ENCODE assay signal across 10 mouse cellular contexts in the genomic region with DNA sequence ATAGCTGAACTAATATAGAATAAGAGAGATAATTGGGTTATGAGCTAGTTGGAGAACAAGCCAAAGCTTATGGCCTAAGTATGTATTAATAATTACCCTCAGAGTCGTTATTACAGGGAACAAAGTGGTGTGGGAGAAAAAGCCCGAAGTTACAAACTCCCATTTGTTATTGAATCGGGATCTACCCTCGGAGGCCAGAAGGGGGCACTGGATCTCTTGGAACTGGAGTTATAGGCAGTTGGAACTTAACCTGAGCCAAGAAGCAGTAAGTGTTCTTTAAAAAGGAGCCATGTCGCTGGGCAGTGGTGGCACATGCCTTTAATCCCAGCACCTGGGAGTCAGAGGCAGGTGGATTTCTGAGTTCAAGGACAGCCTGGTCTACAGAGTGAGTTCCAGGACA. TPM values are rescaled to one million over a fixed set of nuclear protein-coding genes. Genes with fewer than 3 reads are reported as not detected.
DNase-seq lines count a peak whose midpoint lies in the region; ATAC-seq and TF ChIP-seq lines count a peak whose summit lies in the region.
"Had no signal": no experiment of that assay in that cellular context is flagged by ENCODE, and none has a peak within 500 bp of the region (broad histone marks: within the 10 kb centered on the region; RNA-seq: fewer than 3 reads in every experiment).

No protein-coding gene starts in this region.

- H3K9me3 ChIP-seq in G1E (replicated peaks): peaks cover 5% of the 10 kb centered on the region; the same call in 1 of the 2 replicates
- no peaks in the 10 kb centered on the region for H3K9me3 ChIP-seq in limb, embryonic 14.5 days (ENCODE audit: control insufficient read depth, low read length)
- H3K9me3 ChIP-seq: embryonic facial prominence, embryonic 15.5 days; limb, embryonic 15.5 days had no signal

- peaks cover 24% of the 10 kb centered on the region for H3K27me3 ChIP-seq in G1E (ENCODE audit: insufficient read depth, low read length)
- peaks cover 39% of the 10 kb centered on the region for H3K27me3 ChIP-seq in limb, embryonic 14.5 days (ENCODE audit: control insufficient read depth, insufficient read depth, low read length)

- no peak overlapping the region for H3K9ac ChIP-seq in limb, embryonic 14.5 days (ENCODE audit: low read depth, low read length, severe bottlenecking)
- H3K9ac ChIP-seq: embryonic facial prominence, embryonic 15.5 days; limb, embryonic 15.5 days had no signal

- peak; percentile 14; the same call in 1 of the 2 replicates for TF ChIP-seq CTCF in G1E (IDR thresholded peaks at IDR 0.05; ENCODE audit: low read depth, low read length)

- no peak overlapping the region for H3K27ac ChIP-seq in limb, embryonic 14.5 days (replicated peaks; ENCODE audit: low read depth, low read length)
- H3K27ac ChIP-seq: embryonic facial prominence, embryonic 15.5 days; limb, embryonic 15.5 days had no signal

- H3K4me3 ChIP-seq in G1E (ENCODE audit: low read depth, low read length): no peak overlapping the region
- no peak overlapping the region for H3K4me3 ChIP-seq in limb, embryonic 14.5 days (replicated peaks; ENCODE audit: low read length)
- H3K4me3 ChIP-seq: embryonic facial prominence, embryonic 15.5 days; limb, embryonic 15.5 days had no signal

- no peak overlapping the region for H3K4me2 ChIP-seq in limb, embryonic 14.5 days (replicated peaks; ENCODE audit: low read depth, low read length, severe bottlenecking)
- H3K4me2 ChIP-seq: embryonic facial prominence, embryonic 15.5 days; limb, embryonic 15.5 days had no signal

- DNase-seq in layer of hippocampus, adult 11-12 months (ENCODE audit: low spot score): peak; percentile 59
- no peak for DNase-seq in layer of hippocampus, adult 8-10 months (ENCODE audit: low spot score in 2 of 2)
- no peak for DNase-seq in G1E (ENCODE audit: low spot score)
- DNase-seq in adrenal gland, adult 8-10 months: peak; percentile 22
- peak; percentile 9 for DNase-seq in fibroblast of lung, adult 2 months (ENCODE audit: low read depth)
- peak; percentile 47 for DNase-seq in limb, embryonic 14.5 days (ENCODE audit: low spot score)
- DNase-seq in right cerebral cortex, adult 2 months (ENCODE audit: low spot score in 2 of 2): peak; percentile 64 to 69
- no peak for DNase-seq in spleen, postnatal 4 days (ENCODE audit: low spot score in 2 of 2)

- no peaks in the 10 kb centered on the region; the same call in 1 of the 2 replicates for H3K4me1 ChIP-seq in G1E (ENCODE audit: insufficient read depth, low read depth, low read length)
- 0 out of 2 replicates have a peak, but pooled peaks cover 4% of the 10 kb centered on the region for H3K4me1 ChIP-seq in limb, embryonic 14.5 days (ENCODE audit: control insufficient read depth, insufficient read depth, low read length)

- 19% methylated on average over 5 of the region's 5 CpGs for WGBS in limb, embryonic 14.5 days

- ATAC-seq in G1E (ENCODE audit: extremely low read depth, insufficient number of reproducible peaks, low FRiP score, poor library complexity, severe bottlenecking): peak; percentile 34; the same call in 1 of the 2 replicates
- no peak for ATAC-seq in limb, embryonic 14.5 days (ENCODE audit: low FRiP score, low read depth)

- H3K36me3 ChIP-seq in G1E (replicated peaks): no peaks in the 10 kb centered on the region
- no peaks in the 10 kb centered on the region for H3K36me3 ChIP-seq in limb, embryonic 14.5 days (ENCODE audit: control insufficient read depth, insufficient read depth, low read length)
- H3K36me3 ChIP-seq: embryonic facial prominence, embryonic 15.5 days; limb, embryonic 15.5 days had no signal

- TF ChIP-seq POLR2A in limb, embryonic 14.5 days (IDR thresholded peaks at IDR 0.05; ENCODE audit: borderline replicate concordance, extremely low read depth, insufficient read depth, insufficient read length): no peak

RNA-seq across cellular contexts. Expression of a gene that starts 2.2 kb away (rescaled TPM):
- 10 to 100 TPM in 1 of 4 experiments, 1 to 10 TPM in 3; 8.3 to 11.6 (median 8.8) TPM for total RNA-seq in layer of hippocampus, adult 8-10 months (2022)
- total RNA-seq in G1E (2014; fragmentation: Nextera tagmentation) (not detected in 2 replicates), G1E (2017) (0.11 and 0.17 TPM in 2 replicates)
- not detected in 2 replicates for polyA plus RNA-seq in G1E (2012)
- total RNA-seq in adrenal gland, adult 8-10 months (2022): under 1 TPM; 0.49 to 0.93 (median 0.67) TPM
- polyA plus RNA-seq in limb, embryonic 14.5 days (2012; rRNA removed): 0.10 and 0.21 TPM in 2 replicates
- 0.17 and 0.28 TPM in 2 replicates for polyA plus RNA-seq in limb, embryonic 14.5 days (2014; fragmentation: Nextera tagmentation; extraction: Ambion mirVana)

RNA-seq across cellular contexts. Expression of a gene that starts 27.5 kb away (rescaled TPM):
- 100 to 1,000 TPM in 3 of 4 experiments, 10 to 100 TPM in 1; 89.6 to 122 (median 118) TPM for total RNA-seq in layer of hippocampus, adult 8-10 months (2022)
- total RNA-seq in G1E (2014; fragmentation: Nextera tagmentation) (618 and 666 TPM in 2 replicates), G1E (2017) (179 and 200 TPM in 2 replicates)
- polyA plus RNA-seq in G1E (2012): 30.7 and 32.3 TPM in 2 replicates
- total RNA-seq in adrenal gland, adult 8-10 months (2022): 100 to 1,000 TPM in 2 of 4 experiments, 10 to 100 TPM in 2; 87.1 to 151 (median 115) TPM
- 46.7 and 48.0 TPM in 2 replicates for polyA plus RNA-seq in limb, embryonic 14.5 days (2012; rRNA removed)
- 60.7 and 74.5 TPM in 2 replicates for polyA plus RNA-seq in limb, embryonic 14.5 days (2014; fragmentation: Nextera tagmentation; extraction: Ambion mirVana)

Comparison
In these comparisons a context has a peak if more than half of its experiments do, and no peak if none do; other contexts are left out.
1. DNase-seq: peak in layer of hippocampus, adult 11-12 months (single experiment), adrenal gland, adult 8-10 months (single experiment), fibroblast of lung, adult 2 months (single experiment), limb, embryonic 14.5 days (single experiment) and right cerebral cortex, adult 2 months (2 of 2); none in layer of hippocampus, adult 8-10 months (0 of 2), G1E (single experiment) and spleen, postnatal 4 days (0 of 2).
2. RNA of a gene that starts 2.2 kb away (total RNA-seq): 8.3 to 11.6 TPM in layer of hippocampus, adult 8-10 months; 0.49 to 0.93 TPM in adrenal gland, adult 8-10 months and 0.11 to 0.17 TPM in G1E; every median in the first group is over 4 times any median in the second.